Mouse (Mus musculus): ENCODE measurements around the gene Tmem132c. TPM values are rescaled to one million over a fixed set of nuclear protein-coding genes. Genes with fewer than 3 reads are reported as not detected.

Tmem132c gene
- polyA plus RNA-seq, 1 experiment from 2014 or later, result 18.4 TPM

DNA sequence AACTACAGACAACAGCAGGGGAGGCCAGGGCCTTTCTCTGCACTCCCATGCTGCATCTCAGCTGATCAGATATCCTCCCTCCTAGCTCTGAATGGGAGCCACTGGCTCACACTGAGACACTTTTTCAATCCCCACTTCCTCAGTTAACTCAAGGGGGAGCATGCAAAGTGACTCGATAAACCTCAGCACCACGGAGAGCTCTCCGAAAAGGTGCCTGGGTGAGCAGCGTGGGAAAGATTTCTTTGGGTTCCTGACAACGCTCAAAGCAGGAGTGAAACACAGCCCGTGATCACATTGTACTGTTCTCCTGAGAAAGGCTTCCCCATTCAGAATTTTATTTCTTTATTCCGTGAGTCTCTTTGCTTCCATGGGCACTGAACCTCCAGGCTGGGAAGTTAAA lies 261.2 kb downstream of the Tmem132c start:
- no peak overlapping the region for H3K9ac ChIP-seq (replicated peaks)
- peaks cover 6% of the 10 kb centered on the region; the same call in 1 of the 2 replicates for H3K4me1 ChIP-seq
- H3K27me3 ChIP-seq, result no peaks in the 10 kb centered on the region
- ATAC-seq (ENCODE audit: low FRiP score, low read depth), result no peak
- H3K36me3 ChIP-seq, result no peaks in the 10 kb centered on the region
- no peak overlapping the region for H3K27ac ChIP-seq (replicated peaks)
- H3K9me3 ChIP-seq, result no peaks in the 10 kb centered on the region
- H3K4me2 ChIP-seq (replicated peaks), result no peak overlapping the region
- 43% methylated on average over 7 of the region's 7 CpGs for WGBS
- H3K4me3 ChIP-seq, result no peak overlapping the region

DNA sequence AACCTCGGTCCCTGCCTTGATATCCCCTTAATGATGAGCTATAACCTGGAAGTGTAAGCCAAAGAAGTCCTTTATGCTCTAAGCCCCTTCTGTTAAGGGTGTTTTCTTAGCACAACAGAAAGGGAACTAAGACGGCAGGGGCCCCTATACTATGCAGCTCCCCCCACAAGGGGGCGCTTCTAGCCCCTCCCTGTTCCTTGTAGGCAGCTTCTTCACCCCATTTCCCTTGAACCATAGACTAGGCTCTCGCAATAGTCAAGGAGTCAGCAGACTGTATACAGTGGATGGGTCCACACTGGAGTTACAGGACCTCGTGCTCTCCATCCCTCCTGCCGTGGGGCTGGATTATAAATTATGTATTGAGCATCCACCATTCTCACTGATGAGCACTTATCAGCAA lies 264.1 kb downstream of the Tmem132c start:
- ATAC-seq (ENCODE audit: low FRiP score, low read depth), result no peak
- Histone ChIP-seq H3K36me3 (no peaks in the 10 kb centered on the region), H3K4me1 (no peaks in the 10 kb centered on the region), H3K9me3 (no peaks in the 10 kb centered on the region), H3K27ac (replicated peaks) (no peak overlapping the region), H3K4me2 (replicated peaks) (no peak overlapping the region), H3K4me3 (no peak overlapping the region), H3K27me3 (no peaks in the 10 kb centered on the region), H3K9ac (replicated peaks) (no peak overlapping the region)
- WGBS, result 75% methylated on average over 6 of the region's 6 CpGs

DNA sequence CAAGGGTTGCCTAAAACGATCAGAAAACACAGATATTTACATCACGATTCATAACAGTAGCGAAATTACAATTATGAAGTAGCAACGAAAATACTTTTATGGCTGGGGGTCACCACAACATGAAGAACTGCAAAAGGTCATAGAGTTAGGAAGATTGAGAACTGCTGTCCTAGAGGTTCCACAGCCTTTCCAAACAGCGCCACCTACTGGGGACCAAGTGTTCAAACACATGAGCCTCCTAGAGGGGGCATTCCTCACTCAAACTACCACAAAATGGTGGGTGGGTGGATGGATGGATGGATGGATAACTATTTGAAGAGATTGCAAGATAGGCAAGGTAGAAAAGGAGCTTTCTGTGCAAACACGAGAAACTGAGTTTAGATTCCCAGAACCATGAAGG lies 270.0 kb downstream of the Tmem132c start:
- no peak overlapping the region for H3K9ac ChIP-seq (replicated peaks)
- no peaks in the 10 kb centered on the region for H3K27me3 ChIP-seq
- no peak overlapping the region for H3K27ac ChIP-seq (replicated peaks)
- H3K9me3 ChIP-seq, result no peaks in the 10 kb centered on the region
- no peaks in the 10 kb centered on the region for H3K36me3 ChIP-seq
- H3K4me1 ChIP-seq, result no peaks in the 10 kb centered on the region
- 88% methylated on average over 6 of the region's 6 CpGs for WGBS
- no peak for ATAC-seq (ENCODE audit: low FRiP score, low read depth)
- no peak overlapping the region for H3K4me2 ChIP-seq (replicated peaks)
- no peak overlapping the region for H3K4me3 ChIP-seq

DNA sequence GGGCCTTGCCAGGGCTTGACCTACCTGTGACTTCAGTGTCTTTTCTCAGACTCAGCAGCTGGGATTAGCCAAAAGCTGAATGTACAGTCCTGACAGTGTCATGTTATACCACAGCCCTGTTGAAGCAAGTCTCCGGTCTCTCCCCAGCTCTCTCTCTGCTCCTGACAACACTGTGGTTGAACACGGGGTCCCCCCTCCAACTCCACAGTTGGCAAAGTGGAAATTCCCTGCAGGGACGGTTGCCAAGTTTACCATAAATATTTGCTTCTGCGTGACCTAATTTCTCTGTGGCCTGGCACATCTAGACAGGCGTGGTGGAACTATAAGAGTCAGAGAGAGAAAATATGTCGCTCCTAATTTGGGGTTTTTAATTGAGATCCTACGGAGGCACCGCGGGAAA lies 274.4 kb downstream of the Tmem132c start:
- Histone ChIP-seq H3K27ac (replicated peaks) (no peak overlapping the region), H3K27me3 (no peaks in the 10 kb centered on the region), H3K9ac (replicated peaks) (no peak overlapping the region), H3K9me3 (no peaks in the 10 kb centered on the region), H3K36me3 (no peaks in the 10 kb centered on the region), H3K4me3 (no peak overlapping the region), H3K4me2 (replicated peaks) (no peak overlapping the region), H3K4me1 (no peaks in the 10 kb centered on the region)
- WGBS, result 90% methylated on average over 9 of the region's 9 CpGs
- no peak for ATAC-seq (ENCODE audit: low FRiP score, low read depth)

DNA sequence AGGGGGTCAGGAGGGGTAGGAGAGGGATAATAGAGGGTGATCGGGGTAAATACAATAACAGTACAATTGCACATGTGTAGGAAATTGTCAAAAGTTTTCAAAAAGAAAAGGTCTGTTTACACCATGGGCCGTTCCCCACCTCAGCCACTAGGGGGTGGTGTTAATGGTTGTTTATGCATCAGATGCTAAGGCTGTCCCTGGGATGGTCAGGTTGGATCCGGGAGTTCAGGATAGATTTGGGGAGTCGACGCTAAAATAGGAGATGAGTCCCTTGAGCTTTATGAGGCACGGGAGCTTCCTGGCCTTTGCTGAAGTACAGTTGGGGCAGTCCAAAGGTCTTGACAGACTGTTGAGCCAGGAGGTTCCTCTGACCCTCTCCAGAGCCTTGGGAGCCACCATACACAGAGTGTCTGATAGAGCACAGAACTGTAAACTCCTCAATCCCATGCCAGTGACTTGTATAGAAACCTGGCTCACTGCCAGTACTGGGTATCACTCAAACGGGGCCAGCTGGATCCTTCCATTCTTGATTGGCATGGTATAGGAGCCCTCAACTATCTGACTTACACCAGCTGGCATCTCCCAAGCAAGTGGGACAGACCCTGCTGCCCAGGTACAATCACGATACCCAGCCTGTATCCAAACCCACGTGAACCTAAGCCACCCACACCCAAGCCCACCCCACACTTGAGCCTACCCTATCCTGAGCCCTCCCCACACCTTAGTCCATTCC lies 281.3 kb downstream of the Tmem132c start:
- no peak overlapping the region for H3K4me3 ChIP-seq
- H3K27ac ChIP-seq (replicated peaks), result no peak overlapping the region
- H3K4me2 ChIP-seq (replicated peaks), result no peak overlapping the region
- WGBS, result 67% methylated on average over 9 of the region's 9 CpGs
- H3K36me3 ChIP-seq, result no peaks in the 10 kb centered on the region
- ATAC-seq (ENCODE audit: low FRiP score, low read depth), result no peak
- no peak overlapping the region for H3K9ac ChIP-seq (replicated peaks)
- no peaks in the 10 kb centered on the region for H3K4me1 ChIP-seq
- H3K27me3 ChIP-seq, result no peaks in the 10 kb centered on the region
- no peaks in the 10 kb centered on the region for H3K9me3 ChIP-seq

DNA sequence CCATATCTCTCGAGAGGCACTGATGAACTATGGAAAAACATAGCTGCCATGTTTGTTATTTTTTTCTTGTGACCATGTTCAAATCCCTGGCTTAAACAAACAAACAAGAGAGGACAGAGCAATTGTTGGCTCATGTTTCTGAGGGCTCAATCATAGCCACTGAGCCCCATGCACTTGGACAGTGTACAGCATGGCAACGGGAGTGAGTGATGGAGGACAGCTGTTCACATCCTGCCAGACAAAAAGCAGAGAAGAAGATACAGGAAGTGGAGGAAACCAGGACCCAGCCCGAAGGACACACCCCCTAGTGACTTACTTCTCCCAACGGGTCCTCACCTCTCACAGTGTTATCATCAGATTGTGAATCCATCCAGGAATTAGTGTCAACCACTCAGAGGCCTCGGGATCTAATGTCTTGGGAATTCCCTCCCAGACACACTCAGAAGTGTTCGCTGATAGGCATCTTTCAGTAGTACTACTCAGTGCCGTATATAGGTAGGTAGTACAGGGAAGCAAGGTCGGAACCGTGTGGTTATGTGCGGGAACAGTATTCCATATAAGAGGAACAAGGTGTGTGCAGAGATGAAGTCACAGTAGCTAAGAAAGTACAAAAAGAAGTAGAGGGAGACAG lies 285.9 kb downstream of the Tmem132c start:
- Histone ChIP-seq H3K9ac (replicated peaks) (no peak overlapping the region), H3K4me2 (replicated peaks) (no peak overlapping the region), H3K4me1 (no peaks in the 10 kb centered on the region), H3K27ac (replicated peaks) (no peak overlapping the region), H3K36me3 (no peaks in the 10 kb centered on the region), H3K4me3 (no peak overlapping the region), H3K9me3 (no peaks in the 10 kb centered on the region), H3K27me3 (no peaks in the 10 kb centered on the region)
- no peak for ATAC-seq (ENCODE audit: low FRiP score, low read depth)
- 84% methylated on average over 10 of the region's 10 CpGs for WGBS

DNA sequence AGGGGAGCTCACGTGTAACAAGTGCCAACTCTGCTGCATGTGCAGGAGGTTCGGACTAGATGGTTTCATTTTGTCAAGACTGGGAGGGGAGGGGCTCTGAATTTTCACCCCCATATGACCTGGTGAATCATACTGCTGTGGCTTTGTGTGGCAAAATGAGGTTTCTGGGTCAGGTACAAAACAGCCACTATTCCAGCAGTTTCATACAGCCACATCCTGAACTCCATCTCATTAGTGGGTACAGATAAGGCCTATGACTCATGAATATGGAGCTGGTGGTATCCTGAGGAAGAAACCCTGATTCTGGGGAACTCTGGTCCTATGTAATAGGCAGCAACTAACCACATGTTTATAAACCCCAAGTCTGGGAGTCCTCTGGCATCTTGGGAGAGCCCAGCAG lies 295.9 kb downstream of the Tmem132c start:
- Histone ChIP-seq H3K9me3 (no peaks in the 10 kb centered on the region), H3K4me2 (replicated peaks) (no peak overlapping the region), H3K27me3 (no peaks in the 10 kb centered on the region), H3K4me3 (no peak overlapping the region), H3K27ac (replicated peaks) (no peak overlapping the region), H3K4me1 (no peaks in the 10 kb centered on the region), H3K9ac (replicated peaks) (no peak overlapping the region), H3K36me3 (no peaks in the 10 kb centered on the region)
- 81% methylated on average over 2 of the region's 2 CpGs for WGBS
- ATAC-seq (ENCODE audit: low FRiP score, low read depth), result no peak

DNA sequence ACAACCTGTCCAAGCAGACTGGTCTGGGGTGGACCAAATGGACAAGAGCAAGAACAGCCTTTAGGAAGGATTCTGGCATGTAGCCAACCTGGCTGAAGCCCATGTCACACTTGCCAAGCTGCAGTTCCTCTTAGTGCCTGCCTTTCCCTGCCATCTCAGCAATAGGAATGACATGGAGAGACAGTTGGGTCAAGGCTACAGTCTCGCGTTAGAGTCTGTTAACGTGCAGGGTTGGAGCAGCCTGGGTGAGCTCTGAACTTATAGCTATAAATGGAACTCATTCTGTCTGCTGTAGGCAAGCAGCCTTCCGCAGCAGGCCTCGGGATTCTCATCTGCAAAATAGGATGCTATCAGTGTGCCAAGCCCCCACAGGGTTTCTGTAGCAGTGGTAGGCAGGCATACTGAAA lies 305.0 kb downstream of the Tmem132c start:
- Histone ChIP-seq H3K36me3 (no peaks in the 10 kb centered on the region), H3K27ac (replicated peaks) (no peak overlapping the region), H3K4me1 (no peaks in the 10 kb centered on the region), H3K4me2 (replicated peaks) (no peak overlapping the region), H3K9me3 (no peaks in the 10 kb centered on the region), H3K9ac (replicated peaks) (no peak overlapping the region), H3K27me3 (no peaks in the 10 kb centered on the region), H3K4me3 (no peak overlapping the region)
- 92% methylated on average over 5 of the region's 5 CpGs for WGBS
- ATAC-seq (ENCODE audit: low FRiP score, low read depth), result no peak

DNA sequence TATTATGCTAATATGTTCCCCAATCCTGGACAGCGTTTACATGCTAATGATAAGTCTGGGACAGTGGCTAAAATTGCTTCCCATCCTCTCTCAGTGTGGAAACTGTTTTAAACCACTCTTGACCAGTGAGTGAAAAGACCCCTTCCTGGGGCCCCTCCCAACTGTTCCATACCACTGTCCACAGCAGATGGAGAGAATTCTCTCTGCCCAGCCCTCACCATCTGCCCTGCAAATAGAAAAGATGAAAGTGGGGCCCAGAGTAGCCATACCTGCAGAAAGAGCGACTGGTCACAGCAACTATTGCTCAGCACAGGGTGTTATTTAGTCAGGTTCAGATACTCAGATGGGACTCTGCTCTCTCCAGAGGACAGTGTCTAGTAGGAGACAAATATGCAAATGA lies 306.5 kb downstream of the Tmem132c start:
- WGBS, result 74% methylated on average over 2 of the region's 2 CpGs
- no peak overlapping the region for H3K4me2 ChIP-seq (replicated peaks)
- H3K27ac ChIP-seq (replicated peaks), result no peak overlapping the region
- ATAC-seq (ENCODE audit: low FRiP score, low read depth), result no peak
- no peak overlapping the region for H3K4me3 ChIP-seq
- H3K9me3 ChIP-seq, result no peaks in the 10 kb centered on the region
- H3K36me3 ChIP-seq, result no peaks in the 10 kb centered on the region
- no peaks in the 10 kb centered on the region for H3K4me1 ChIP-seq
- no peak overlapping the region for H3K9ac ChIP-seq (replicated peaks)
- H3K27me3 ChIP-seq, result no peaks in the 10 kb centered on the region

DNA sequence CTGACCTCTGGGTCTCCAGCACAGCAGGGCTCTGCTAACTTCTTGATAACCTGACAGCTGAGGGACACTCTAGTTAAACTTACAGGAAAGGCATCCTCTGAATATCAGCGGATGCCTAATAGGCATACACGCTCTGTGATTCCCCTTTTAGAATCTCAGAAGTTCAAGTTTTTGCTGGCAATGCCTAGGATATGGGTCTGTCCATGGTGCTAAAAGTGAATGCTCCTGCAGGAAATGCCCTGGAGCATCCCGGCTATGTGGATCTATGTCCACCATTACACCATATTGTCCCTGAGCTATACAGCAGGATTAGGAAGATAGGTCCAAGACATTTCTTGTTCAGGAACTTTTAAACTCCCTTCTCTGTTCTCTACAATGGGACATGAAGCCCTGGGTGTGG lies 319.5 kb downstream of the Tmem132c start:
- no peak overlapping the region for H3K4me3 ChIP-seq
- H3K9me3 ChIP-seq, result no peaks in the 10 kb centered on the region
- ATAC-seq (ENCODE audit: low FRiP score, low read depth), result no peak
- no peak overlapping the region for H3K27ac ChIP-seq (replicated peaks)
- H3K4me2 ChIP-seq (replicated peaks), result no peak overlapping the region
- 88% methylated on average over 3 of the region's 3 CpGs for WGBS
- H3K9ac ChIP-seq (replicated peaks), result no peak overlapping the region
- no peaks in the 10 kb centered on the region for H3K27me3 ChIP-seq
- 0 out of 2 replicates have a peak, but pooled peaks cover 3% of the 10 kb centered on the region for H3K36me3 ChIP-seq
- H3K4me1 ChIP-seq, result no peaks in the 10 kb centered on the region

DNA sequence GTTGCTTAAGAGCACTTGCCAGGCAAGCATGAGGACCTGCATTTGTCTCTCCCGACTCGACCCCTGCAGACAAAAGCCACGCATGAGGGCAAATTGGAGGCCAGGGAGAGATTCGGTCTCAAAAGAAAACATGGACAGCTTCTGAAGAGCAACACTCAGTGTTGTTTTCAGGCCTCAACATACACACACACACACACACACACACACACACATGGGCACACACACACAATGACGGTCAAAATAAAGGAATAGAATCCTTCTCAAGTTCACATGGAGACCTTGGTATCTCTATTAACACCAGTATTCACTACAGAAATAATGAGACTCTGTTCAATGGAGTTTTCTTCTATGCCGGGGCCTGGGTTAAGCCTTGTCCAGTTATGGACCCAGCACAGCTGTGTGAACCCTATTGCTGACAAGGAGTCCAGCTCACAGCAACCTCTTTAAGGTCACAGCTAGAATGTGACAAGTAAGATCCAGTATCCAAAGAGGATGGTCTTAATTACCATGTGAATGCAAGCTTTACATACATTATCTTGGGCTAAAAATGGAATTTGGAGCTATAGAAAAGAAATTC lies 325.6 kb downstream of the Tmem132c start:
- peak; percentile 78 for ATAC-seq (ENCODE audit: low FRiP score, low read depth)
- Histone ChIP-seq H3K9ac (replicated peaks) (no peak overlapping the region), H3K9me3 (no peaks in the 10 kb centered on the region), H3K4me1 (peaks cover 17% of the 10 kb centered on the region), H3K4me2 (replicated peaks) (no peak overlapping the region), H3K4me3 (no peak overlapping the region), H3K36me3 (no peaks in the 10 kb centered on the region), H3K27ac (replicated peaks) (peak overlapping the region; percentile 56), H3K27me3 (no peaks in the 10 kb centered on the region)
- WGBS, result 26% methylated on average over 6 of the region's 6 CpGs

DNA sequence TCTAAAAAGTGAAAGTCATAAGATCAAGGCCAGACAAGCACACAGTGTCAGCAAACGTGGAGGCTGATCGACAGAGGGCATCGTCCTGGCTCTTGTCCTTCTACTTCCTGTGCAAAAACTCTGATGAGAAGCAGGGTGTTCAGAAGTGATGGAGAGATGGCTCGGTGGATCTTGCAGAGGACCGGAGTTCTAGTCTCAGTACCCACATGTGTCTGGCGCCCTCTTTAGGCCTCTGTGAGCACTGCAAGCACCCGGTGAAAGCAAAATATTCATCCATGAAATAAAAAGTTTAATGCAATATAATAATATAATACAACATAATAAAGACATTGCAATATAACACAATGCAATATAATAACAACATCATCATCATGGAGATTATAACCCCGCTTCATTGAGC lies 335.8 kb downstream of the Tmem132c start:
- no peaks in the 10 kb centered on the region for H3K36me3 ChIP-seq
- 0 out of 2 replicates have a peak, but pooled peaks cover 3% of the 10 kb centered on the region for H3K27me3 ChIP-seq
- WGBS, result 66% methylated on average over 8 of the region's 8 CpGs
- no peak overlapping the region for H3K27ac ChIP-seq (replicated peaks)
- no peaks in the 10 kb centered on the region for H3K9me3 ChIP-seq
- H3K4me2 ChIP-seq (replicated peaks), result no peak overlapping the region
- no peak for ATAC-seq (ENCODE audit: low FRiP score, low read depth)
- no peak overlapping the region for H3K9ac ChIP-seq (replicated peaks)
- H3K4me3 ChIP-seq, result no peak overlapping the region
- H3K4me1 ChIP-seq, result no peaks in the 10 kb centered on the region
